Mouse (Mus musculus): ENCODE results near the gene Aco2. TPM values are rescaled to one million over a fixed set of nuclear protein-coding genes. Genes with fewer than 3 reads are reported as not detected.

Aco2 gene
- total RNA-seq (2015) = 77.3 and 90.7 TPM in 2 replicates
- total RNA-seq (2017) = 122 and 130 TPM in 2 replicates

GRCm38 (mm10) chr15:81872262-81873136, at the start of gene Aco2:
Gene Aco2 (plus strand): TSS chr15:81872309.
- peak; percentile 90 for ATAC-seq (replicated peaks; ENCODE audit: poor library complexity)

- ATAC-seq (replicated peaks; ENCODE audit: poor library complexity) = no peak
These were observed 49.5 kb upstream of the Aco2 start for GRCm38 (mm10) chr15:81822631-81823030.

GRCm38 (mm10) chr15:81824832-81825231, 47.3 kb upstream of the Aco2 start:
- ATAC-seq (replicated peaks; ENCODE audit: poor library complexity) = no peak

- no peak for ATAC-seq (replicated peaks; ENCODE audit: poor library complexity)
These were observed 43.5 kb upstream of the Aco2 start for GRCm38 (mm10) chr15:81828426-81829207.

- ATAC-seq (replicated peaks; ENCODE audit: poor library complexity) = no peak
These were observed 42.9 kb upstream of the Aco2 start for GRCm38 (mm10) chr15:81829208-81829580.

GRCm38 (mm10) chr15:81830530-81830929, 41.6 kb upstream of the Aco2 start:
- ATAC-seq (replicated peaks; ENCODE audit: poor library complexity) = no peak

GRCm38 (mm10) chr15:81831136-81831825, 40.8 kb upstream of the Aco2 start:
- ATAC-seq (replicated peaks; ENCODE audit: poor library complexity) = peak; percentile 97

GRCm38 (mm10) chr15:81832219-81832618, 39.9 kb upstream of the Aco2 start:
- no peak for ATAC-seq (replicated peaks; ENCODE audit: poor library complexity)

GRCm38 (mm10) chr15:81833481-81833880, 38.6 kb upstream of the Aco2 start:
- no peak for ATAC-seq (replicated peaks; ENCODE audit: poor library complexity)

GRCm38 (mm10) chr15:81834171-81834841, 37.8 kb upstream of the Aco2 start:
- no peak for ATAC-seq (replicated peaks; ENCODE audit: poor library complexity)

- no peak for ATAC-seq (replicated peaks; ENCODE audit: poor library complexity)
These were observed 36.9 kb upstream of the Aco2 start for GRCm38 (mm10) chr15:81835007-81835880.

- peak; percentile 59 for ATAC-seq (replicated peaks; ENCODE audit: poor library complexity)
These were observed 35.8 kb upstream of the Aco2 start for GRCm38 (mm10) chr15:81836124-81836821.

GRCm38 (mm10) chr15:81836966-81837920, 34.9 kb upstream of the Aco2 start:
- no peak for ATAC-seq (replicated peaks; ENCODE audit: poor library complexity)

GRCm38 (mm10) chr15:81838554-81839235, 33.4 kb upstream of the Aco2 start:
- ATAC-seq (replicated peaks; ENCODE audit: poor library complexity) = no peak

- ATAC-seq (replicated peaks; ENCODE audit: poor library complexity) = peak; percentile 60
These were observed 32.5 kb upstream of the Aco2 start for GRCm38 (mm10) chr15:81839634-81840033.

- no peak for ATAC-seq (replicated peaks; ENCODE audit: poor library complexity)
These were observed 31.8 kb upstream of the Aco2 start for GRCm38 (mm10) chr15:81840306-81840705.

GRCm38 (mm10) chr15:81842275-81842674, 29.8 kb upstream of the Aco2 start:
- ATAC-seq (replicated peaks; ENCODE audit: poor library complexity) = peak; percentile 38; the same call in 1 of the 2 replicates
